Mouse (Mus musculus): ENCODE data around the gene Gab1.

The Gab1 gene

DNA sequence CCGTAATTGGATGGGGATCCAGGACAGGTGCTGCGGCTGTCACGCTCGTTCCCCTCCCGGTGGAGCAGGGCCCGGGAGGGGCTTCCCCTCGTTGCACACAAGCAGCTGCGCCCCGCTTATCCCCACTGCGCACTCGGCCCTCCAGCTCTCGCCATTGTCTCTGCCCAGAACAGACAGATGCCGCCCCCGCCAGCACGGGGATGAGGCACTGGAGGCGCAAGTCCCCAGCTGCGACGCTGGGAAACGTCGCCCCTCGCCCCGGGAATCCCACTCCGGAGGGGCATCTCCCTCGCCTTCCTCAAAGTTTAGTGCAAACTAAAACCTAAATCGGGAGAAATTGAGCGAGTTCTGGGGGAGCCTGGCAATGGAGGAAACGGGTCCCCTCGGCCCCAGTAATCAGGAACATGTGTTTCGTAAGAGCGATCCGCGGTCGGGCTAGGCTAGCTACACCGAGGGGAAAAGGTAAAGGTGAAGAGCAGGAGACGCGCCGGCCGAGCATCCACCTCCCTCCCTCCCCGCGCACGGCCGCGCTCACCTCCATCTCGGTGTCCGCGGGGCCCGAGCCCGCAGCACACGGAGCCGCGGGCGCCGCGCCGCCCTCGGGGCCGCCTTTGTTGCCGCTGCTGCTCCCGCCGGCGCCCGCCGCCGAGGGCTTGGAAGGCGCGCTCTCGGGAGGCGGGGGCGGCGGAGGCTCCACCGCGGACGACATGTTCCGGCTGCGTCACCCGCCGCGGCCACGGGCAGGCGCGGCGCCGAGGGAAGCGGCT, 141.7 kb downstream of the Gab1 start:
- DNase-seq, result peak; percentile 16

DNA sequence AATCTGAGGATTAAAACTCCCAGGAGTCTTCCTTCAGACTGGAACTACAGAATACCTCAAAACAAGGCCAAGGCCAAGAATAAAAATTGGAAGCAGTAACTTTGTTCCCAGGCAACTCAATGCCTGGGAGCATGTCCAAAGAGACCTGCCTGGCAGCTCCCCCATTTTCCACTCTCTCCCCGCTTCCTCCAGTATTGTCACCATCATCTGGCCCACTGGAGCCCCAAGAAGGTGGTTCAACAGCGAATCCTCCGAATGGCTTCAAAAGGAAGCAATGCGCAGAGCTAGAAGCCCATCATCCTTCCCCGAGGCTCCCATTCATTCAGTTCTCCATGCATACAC, 142.3 kb downstream of the Gab1 start:
- no peak for DNase-seq

DNA sequence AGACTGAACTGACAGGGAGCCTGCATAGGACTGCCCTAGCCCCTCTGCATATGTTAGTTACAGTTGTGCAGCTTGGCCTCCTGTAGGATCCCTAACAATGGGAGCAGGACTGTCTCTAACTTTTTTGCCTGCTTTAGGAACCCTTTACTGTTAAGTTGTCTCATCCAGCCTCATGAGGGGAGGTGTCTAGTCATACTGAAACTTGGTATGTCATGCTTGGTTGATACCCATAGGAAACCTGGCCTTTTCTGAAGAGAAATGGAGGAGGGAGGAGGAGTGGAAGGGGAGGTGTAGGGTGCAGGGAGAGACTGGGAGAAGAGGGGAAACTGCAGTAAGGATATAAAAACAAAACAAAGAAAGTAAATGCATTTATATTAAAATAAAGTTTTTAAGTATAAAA, 148.0 kb downstream of the Gab1 start:
- no peak for DNase-seq

DNA sequence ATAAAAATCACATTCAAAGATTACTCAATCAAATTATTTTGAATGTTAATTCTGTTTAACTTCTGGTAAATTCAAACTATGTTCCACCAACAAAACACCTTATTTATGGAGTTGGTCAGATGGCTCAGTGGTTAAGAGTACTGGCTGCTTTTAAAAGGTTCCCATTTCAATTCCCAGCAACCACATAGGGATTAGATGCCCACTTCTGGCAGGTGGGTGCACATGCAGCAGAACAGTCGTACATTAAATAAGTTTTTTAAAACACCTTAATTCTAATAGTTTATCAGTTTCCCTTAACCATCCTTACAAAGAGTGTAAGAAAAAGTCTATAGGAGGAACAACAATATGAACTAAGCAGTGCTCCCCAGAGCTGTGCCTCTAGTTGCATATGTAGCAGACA, 165.9 kb downstream of the Gab1 start:
- DNase-seq, result no peak
